Mouse (Mus musculus): ENCODE data around the gene Cbll1. TPM values are rescaled to one million over a fixed set of nuclear protein-coding genes. Genes with fewer than 3 reads are reported as not detected.
"Not testable (repeated sequence)": the region's sequence is repeated elsewhere in the genome, so short reads cannot be mapped to it uniquely, and the experiment has no call there.

Cbll1 gene
- total RNA-seq, 2 experiments from 2014 or later, result 20.9 to 21.8 TPM

DNA sequence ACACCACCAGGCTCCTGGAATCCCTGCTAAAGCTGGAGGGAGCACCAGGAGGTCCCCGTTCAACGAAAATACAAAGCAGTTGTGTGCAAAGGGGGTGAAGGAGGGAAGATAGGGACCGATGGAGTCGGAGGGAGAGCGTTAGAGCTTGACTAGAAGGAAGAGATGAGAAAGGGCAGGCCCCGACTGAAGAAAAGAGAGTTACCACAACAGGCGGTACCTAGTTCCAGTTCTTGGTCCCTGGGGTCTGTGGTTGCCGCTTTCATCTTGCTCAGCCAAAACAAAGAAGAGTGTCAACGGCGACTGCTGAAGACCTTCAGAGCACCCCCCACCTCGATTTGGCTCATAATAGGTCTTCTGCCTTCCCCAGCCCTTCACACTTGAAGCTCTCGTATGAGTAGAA is 780 bp upstream of the Cbll1 start:
- DNase-seq (ENCODE audit: low spot score in 2 of 2), result no peak

- DNase-seq (ENCODE audit: low spot score in 2 of 2), result no peak
These were observed 491 bp downstream of the Cbll1 start for GRCm38 (mm10) chr12:31498936-31499313.

DNA sequence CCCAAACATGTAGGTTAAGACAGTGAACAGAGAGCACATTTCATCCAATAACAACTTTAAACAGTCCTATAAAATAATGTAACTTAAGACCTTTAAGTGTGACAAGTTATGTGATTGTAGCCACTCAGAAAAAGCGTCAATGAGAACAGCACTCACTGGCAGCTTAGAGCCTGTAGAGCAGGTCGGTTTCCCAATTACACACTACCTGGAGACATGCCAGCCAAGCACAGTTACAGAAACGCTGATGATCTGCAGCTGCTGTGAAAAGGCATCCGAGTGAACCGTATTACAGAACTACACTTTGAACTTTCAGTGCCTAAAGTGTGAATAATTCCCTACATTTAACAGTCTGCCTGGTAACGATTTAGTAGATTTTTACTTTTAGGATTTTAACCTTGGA is 13.0 kb downstream of the Cbll1 start:
- DNase-seq (ENCODE audit: low spot score in 2 of 2), result no peak

- DNase-seq (ENCODE audit: low spot score in 2 of 2), result not testable (repeated sequence)
These were observed 21.2 kb downstream of the Cbll1 start for GRCm38 (mm10) chr12:31478182-31478581.

- DNase-seq (ENCODE audit: low spot score in 2 of 2), result no peak
These were observed 36.8 kb downstream of the Cbll1 start for GRCm38 (mm10) chr12:31462615-31463014.

- DNase-seq (ENCODE audit: low spot score in 2 of 2), result no peak
These were observed 38.0 kb downstream of the Cbll1 start for GRCm38 (mm10) chr12:31461371-31461770.

- not testable (repeated sequence) for DNase-seq (ENCODE audit: low spot score in 2 of 2)
These were observed 39.1 kb downstream of the Cbll1 start for GRCm38 (mm10) chr12:31460270-31460669.

DNA sequence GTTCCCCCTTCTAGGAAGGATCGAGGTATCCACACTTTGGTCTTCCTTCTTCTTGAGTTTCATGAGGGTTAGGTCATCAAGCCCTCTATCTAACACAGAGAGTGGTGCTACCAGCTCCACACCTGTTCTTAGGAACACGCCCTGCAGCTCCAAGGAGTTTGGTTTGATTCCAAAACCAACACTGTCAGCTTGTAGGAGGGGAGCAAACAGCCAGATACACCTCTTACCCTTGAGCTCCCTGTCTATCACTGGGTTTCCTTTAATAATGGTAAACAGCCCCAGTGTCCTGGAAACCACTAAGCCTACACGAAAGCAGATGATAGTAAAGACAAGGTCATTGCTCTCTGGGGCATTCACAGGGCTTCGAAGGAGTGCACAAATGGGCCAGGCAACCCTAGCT is 40.9 kb downstream of the Cbll1 start:
- DNase-seq (ENCODE audit: low spot score in 2 of 2), result no peak

DNA sequence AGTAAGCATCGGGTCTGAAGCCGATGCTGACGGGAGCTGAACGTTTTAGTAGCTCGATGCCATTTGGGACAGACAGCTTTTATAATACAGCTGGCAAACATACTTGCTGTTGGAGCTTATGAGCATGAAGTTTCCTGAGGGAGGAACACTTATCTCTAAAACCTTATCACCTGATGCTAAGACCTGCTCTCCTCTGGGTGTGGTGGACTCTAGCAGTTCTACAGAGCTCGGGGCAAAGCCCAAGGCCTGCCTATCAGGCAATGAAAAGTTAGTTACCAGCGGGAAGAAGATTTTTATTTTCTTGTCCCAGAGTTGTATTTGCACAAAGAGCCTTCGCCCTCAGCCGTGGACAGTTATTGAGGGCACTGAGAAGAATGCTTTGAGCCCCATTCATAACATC is 43.1 kb downstream of the Cbll1 start:
- no peak for DNase-seq (ENCODE audit: low spot score in 2 of 2)

- no peak for DNase-seq (ENCODE audit: low spot score in 2 of 2)
These were observed 50.1 kb downstream of the Cbll1 start for GRCm38 (mm10) chr12:31449341-31449740.

DNA sequence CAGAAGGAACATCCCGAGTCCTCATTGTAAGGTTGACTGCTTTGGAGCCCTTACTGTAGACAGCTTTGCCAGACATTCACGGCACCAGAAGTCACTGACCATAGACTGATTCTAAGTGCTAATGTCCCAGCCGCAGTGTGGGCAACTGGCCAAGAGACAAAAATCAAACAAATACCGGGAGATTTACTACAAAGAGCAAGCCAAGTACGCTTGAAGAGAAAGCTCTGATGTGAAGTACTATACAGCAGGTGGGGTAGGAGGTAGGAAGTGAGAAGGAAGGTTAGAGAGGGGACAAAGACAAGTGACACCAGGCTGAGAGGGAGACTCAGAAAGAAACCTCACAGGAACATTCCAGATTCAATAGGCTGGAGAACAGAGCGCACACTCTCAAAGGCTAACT is 54.6 kb downstream of the Cbll1 start:
- no peak for DNase-seq (ENCODE audit: low spot score in 2 of 2)

DNA sequence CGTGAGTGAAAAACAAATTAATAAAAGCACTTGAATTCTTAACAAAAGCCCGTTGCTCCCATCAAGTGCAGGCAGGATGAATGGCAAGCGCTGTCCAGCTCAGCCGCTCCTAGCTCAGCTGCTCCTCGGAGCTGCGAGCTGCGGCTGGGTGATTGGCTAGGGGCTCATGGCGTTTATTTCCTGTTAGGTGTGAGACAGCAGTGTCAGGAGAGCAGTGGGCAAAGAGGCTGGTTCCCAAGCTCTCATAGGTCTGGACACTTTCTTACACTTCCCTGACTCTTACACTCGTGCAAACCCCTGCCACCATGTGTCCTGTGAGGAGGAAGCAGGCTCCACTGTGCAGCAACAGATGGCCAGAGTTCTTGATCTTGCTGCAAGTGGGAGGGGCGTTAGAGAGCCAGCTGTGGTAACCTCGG is 55.3 kb downstream of the Cbll1 start:
- no peak for DNase-seq (ENCODE audit: low spot score in 2 of 2)

GRCm38 (mm10) chr12:31439612-31440011 is 59.8 kb downstream of the Cbll1 start:
- no peak for DNase-seq (ENCODE audit: low spot score in 2 of 2)

GRCm38 (mm10) chr12:31437791-31438190 is 61.6 kb downstream of the Cbll1 start:
- no peak for DNase-seq (ENCODE audit: low spot score in 2 of 2)

Other genes starting within 250 kb of the Cbll1 start
- gene Lamb1, start 234.4 kb downstream of the Cbll1 start, total RNA-seq (2021), result 100 to 1,000 TPM; 236 to 271 TPM
- 100 to 1,000 TPM; 226 to 243 TPM for gene Dld, start 148.2 kb downstream of the Cbll1 start, total RNA-seq (2021)
- gene Slc26a3, start 108.7 kb downstream of the Cbll1 start, total RNA-seq (2021), result under 1 TPM in 1 of 2 experiments, not detected in 1; 0.17 TPM
- 1 to 10 TPM; 6.6 TPM for gene Slc26a4, start 60.4 kb upstream of the Cbll1 start, total RNA-seq (2021)
- 10 to 100 TPM; 32.5 to 33.0 TPM for gene Bcap29, start 135.0 kb upstream of the Cbll1 start, total RNA-seq (2021)
- gene Dus4l, start 155.2 kb upstream of the Cbll1 start, total RNA-seq (2021), result 10 to 100 TPM; 11.8 to 12.7 TPM
- 10 to 100 TPM; 46.0 to 49.1 TPM for gene Cog5, start 155.3 kb upstream of the Cbll1 start, total RNA-seq (2021)
- gene Gpr22, start 214.3 kb upstream of the Cbll1 start, total RNA-seq (2021), result 1 to 10 TPM; 7.6 to 9.4 TPM

All from adrenal gland, postnatal 4 days (tissue).